Mouse (Mus musculus) right cerebral cortex, postnatal 36 days (tissue): ENCODE measurements around the gene Mapk8.

Source experiments
- DNase-seq, 2 experiments: peaks; one replicate each; pipeline ENCODE4 v3.0.0; 2022; ENCODE audit warnings: low spot score in 2 of 2, mixed read lengths in 1 of 2

Mapk8 gene

DNA sequence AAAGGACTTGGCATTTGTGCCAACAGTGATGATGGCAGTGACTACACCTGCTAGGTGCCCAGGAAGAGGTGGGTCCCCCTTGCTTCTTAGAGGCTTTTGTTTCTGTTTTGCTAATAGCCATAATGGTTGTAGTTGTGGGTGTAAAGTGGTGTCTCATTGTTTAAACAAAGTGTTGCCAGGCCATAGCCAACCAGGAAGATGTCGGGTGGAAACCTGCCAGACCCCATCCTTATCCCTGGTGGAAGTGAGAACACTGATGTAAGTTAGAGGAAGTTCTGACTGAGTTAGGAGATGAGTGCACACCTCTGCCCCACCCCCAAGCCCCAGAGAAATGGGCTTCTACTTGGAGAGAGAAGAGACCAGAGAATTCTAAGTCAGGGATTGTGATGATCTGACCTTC lies 98.8 kb downstream of the Mapk8 start:
- no peak for DNase-seq

- DNase-seq: no peak
Measured at GRCm38 (mm10) chr14:33347738-33348137, 99.2 kb downstream of the Mapk8 start.

- DNase-seq: no peak
Measured at GRCm38 (mm10) chr14:33346546-33346945, 100.4 kb downstream of the Mapk8 start.

- DNase-seq: no peak
Measured at GRCm38 (mm10) chr14:33343131-33343725, 103.7 kb downstream of the Mapk8 start.

DNA sequence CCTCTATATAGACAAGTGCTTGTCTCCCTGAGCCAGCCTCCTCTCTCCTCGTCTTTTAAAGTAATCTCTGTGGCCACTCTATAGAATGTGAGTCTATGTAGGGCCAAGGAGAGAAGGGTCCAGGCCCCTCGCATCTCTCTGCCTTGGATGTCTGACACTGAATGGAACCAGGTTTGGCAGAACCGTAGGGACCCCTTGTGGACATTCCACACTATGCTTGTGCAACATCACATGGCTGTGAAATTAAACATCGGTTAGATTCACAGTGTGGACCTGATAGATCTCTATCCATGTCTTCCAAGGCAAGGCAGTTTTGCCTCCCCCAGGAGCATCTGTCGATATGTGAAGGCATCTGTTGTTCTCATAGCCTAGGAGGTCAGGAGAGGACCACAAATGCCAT lies 108.3 kb downstream of the Mapk8 start:
- no peak for DNase-seq

GRCm38 (mm10) chr14:33335733-33336132 lies 111.2 kb downstream of the Mapk8 start:
- DNase-seq: no peak

DNA sequence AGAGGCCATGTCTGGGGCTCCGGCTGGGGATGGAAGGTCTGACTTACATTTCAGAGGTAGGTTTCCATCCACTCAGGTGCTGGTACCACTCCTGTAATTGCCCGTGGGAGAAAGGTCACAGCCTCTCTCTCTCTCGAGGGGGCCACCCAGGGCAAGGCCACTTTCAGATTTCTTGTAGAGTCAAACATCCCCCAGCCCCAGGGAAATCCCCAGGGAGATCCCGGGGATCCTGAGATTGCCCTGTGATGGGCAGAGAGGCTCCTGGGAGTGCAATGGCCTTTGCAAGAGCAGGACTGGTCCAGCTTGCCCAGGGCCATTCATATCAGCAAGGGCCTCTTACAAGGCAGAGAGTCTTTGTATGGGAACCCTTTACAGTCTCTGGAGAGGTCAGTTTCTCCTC lies 112.6 kb downstream of the Mapk8 start:
- no peak for DNase-seq

- no peak for DNase-seq
Measured at GRCm38 (mm10) chr14:33333833-33334232, 113.1 kb downstream of the Mapk8 start.

DNA sequence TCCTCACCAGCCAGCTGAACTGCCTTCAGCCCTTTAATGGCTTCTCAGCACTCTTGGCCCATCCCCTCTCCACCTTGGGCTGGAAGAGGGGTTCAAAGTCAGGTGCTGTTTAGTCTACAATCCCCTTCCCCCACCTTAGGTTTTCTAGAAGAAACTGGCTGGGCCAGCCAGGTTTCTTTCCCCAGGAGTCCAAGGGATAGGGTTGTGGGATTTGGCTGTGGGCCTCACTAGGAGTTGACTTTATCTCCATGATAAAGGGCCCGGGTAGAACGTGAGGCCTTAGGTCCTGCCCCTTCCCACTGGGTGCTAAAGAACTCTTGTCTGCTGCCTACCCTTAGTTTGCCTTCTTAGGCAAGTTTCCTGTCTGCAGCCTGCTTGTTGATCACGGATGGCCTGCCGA lies 115.3 kb downstream of the Mapk8 start:
- DNase-seq: no peak

GRCm38 (mm10) chr14:33330986-33331385 lies 116.0 kb downstream of the Mapk8 start:
- DNase-seq: no peak

DNA sequence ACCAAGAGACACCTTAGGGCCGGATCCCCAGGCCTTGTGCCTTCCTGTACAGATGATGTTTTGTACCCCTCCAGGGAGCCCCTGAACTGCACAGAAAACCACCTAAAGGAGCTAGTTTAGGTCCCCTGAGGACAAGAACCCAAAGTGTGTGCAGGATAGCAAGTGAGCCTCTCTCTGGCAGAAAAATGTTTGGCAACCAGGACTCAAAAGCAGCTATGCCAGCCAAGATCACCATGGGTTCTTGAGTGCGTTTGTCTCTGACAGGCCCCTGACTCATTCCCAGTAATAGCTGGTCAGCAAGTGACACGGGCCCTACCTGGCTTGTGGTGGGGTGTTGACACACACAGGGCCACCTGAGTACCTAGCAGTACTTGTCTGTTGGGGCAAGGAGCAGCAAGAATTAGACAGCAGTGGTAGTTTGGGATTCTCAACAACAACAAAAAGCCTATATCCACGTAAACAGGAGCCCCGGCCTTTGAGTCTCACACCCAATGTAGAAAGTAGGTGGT lies 117.6 kb downstream of the Mapk8 start:
- DNase-seq: no peak

DNA sequence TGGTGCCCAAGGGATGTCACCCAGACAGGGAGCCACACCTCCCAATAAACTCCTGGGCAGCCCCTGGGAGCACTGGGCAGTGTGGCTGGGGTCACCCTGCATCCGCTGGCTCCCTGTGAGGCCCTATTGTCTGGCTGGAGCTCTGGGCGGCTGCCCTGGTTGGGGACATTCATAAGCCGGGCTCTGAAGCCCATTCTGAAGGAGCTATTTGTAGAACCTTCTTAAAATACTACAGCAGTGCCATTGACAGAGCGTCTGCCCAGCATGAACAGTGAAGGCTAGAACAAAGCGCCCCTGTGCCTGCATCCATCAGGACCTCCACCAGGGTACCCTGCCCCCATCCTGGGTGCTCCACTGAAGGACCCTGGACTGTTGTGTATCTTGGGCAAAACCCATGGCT lies 118.6 kb downstream of the Mapk8 start:
- DNase-seq: peak in 1 of 2 experiments; percentile 14
